Mouse (Mus musculus) neural tube, postnatal 0 days (tissue): ENCODE results near the gene Pou3f4. TPM values are rescaled to one million over a fixed set of nuclear protein-coding genes. Genes with fewer than 3 reads are reported as not detected.

Experiments
- polyA plus RNA-seq: library from polyadenylated mRNA; unstranded; fragments of >200 nt; fragmentation: Nextera tagmentation; extraction: Ambion mirVana; gene quantifications from 2 replicates; pipeline ENCODE4 v1.2.1, GENCODE M21; 2015

The Pou3f4 gene
- 4.3 and 5.2 TPM in 2 replicates for polyA plus RNA-seq

DNA sequence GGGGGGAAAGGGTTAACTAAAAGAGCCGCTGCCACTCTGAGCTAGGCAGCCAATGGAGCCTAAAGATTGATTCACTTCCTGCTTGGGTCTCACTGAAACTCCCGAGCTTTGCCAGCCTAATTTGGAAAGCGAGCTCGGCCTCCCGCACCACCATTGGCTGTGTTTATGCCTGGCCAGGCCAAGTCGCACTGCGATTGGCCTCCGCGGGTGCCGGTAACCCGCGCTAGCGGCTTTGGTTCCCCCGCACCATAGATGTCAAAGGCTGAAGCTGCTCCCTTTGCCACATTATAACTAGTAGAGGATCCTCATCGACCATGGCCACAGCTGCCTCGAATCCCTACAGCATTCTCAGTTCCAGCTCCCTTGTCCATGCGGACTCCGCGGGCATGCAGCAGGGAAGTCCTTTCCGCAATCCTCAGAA is at the start of gene Pou3f4:
Pou3f4 (plus strand) TSS at position 130 of the 421 bp plus-strand sequence.

